Mouse (Mus musculus): ENCODE results near the gene Bahd1.

- peak; percentile 70 for TF ChIP-seq CTCF (conservative IDR thresholded peaks at IDR 0.05; ENCODE audit: low read length)
- TF ChIP-seq POU5F1 (IDR thresholded peaks at IDR 0.05; ENCODE audit: borderline replicate concordance, low read length): no peak
- TF ChIP-seq NANOG (IDR thresholded peaks at IDR 0.05; ENCODE audit: borderline replicate concordance, low read length): no peak
Measured at GRCm38 (mm10) chr2:118972687-118973376, 72.7 kb downstream of the Bahd1 start.

All from E14TG2a.4 (cell line).